Mouse (Mus musculus) embryonic facial prominence, embryonic 13.5 days (tissue): ENCODE results near the gene Rpl3. TPM values are rescaled to one million over a fixed set of nuclear protein-coding genes. Genes with fewer than 3 reads are reported as not detected.

Experiments used
- ATAC-seq: fragments of 200-750 bp; cut with Nextera tagmentation; 2 replicates; pipeline ENCODE4 v1.8.0; 2017; ENCODE audit warnings: low read depth; ENCODE audit not compliant: insufficient number of reproducible peaks, insufficient read depth, low FRiP score, low TSS enrichment
- H3K27ac ChIP-seq: fragments of 300-500 bp; sonication (generic); 2 replicates; pipeline ENCODE4 v1.5.1; 2015; ENCODE audit warnings: moderate library complexity, mild to moderate bottlenecking, inconsistent platforms
- H3K27me3 ChIP-seq: fragments of 300-500 bp; sonication (generic); 2 replicates; pipeline ENCODE4 v1.6.1; 2015; ENCODE audit warnings: mild to moderate bottlenecking, inconsistent platforms
- H3K36me3 ChIP-seq: fragments of 300-500 bp; sonication (generic); 2 replicates; pipeline ENCODE4 v1.6.1; 2015; ENCODE audit warnings: mild to moderate bottlenecking, inconsistent platforms
- H3K4me1 ChIP-seq: fragments of 300-500 bp; sonication (generic); 2 replicates; pipeline ENCODE4 v1.6.1; 2015; ENCODE audit warnings: inconsistent platforms
- H3K4me2 ChIP-seq: fragments of 300-500 bp; sonication (generic); 2 replicates; pipeline ENCODE4 v1.6.1; 2015; ENCODE audit warnings: moderate library complexity, mild to moderate bottlenecking, inconsistent platforms
- H3K4me3 ChIP-seq: fragments of 300-500 bp; sonication (generic); 2 replicates; pipeline ENCODE4 v1.5.1; 2015; ENCODE audit warnings: mild to moderate bottlenecking, inconsistent platforms
- H3K9ac ChIP-seq: fragments of 300-500 bp; sonication (generic); 2 replicates; pipeline ENCODE4 v1.6.1; 2015; ENCODE audit warnings: mild to moderate bottlenecking, inconsistent platforms
- H3K9me3 ChIP-seq: fragments of 300-500 bp; sonication (generic); 2 replicates; pipeline ENCODE4 v1.6.1; 2016; ENCODE audit warnings: inconsistent platforms
- WGBS: fragments of 180-500 bp; shearing (Covaris S2); methylation state at CpG from one replicate; pipeline ENCODE4 v1.1.7; 2015; ENCODE audit warnings: mixed read lengths; 5-methylcytosine and 5-hydroxymethylcytosine counted together
- polyA plus RNA-seq: library from polyadenylated mRNA; unstranded; fragments of >200 nt; fragmentation: Nextera tagmentation; extraction: Ambion mirVana; gene quantifications from 2 replicates; pipeline ENCODE4 v1.2.1, GENCODE M21; 2015

Gene Rpl3
- polyA plus RNA-seq, 1 experiment from 2014 or later, result 1,210 TPM

DNA sequence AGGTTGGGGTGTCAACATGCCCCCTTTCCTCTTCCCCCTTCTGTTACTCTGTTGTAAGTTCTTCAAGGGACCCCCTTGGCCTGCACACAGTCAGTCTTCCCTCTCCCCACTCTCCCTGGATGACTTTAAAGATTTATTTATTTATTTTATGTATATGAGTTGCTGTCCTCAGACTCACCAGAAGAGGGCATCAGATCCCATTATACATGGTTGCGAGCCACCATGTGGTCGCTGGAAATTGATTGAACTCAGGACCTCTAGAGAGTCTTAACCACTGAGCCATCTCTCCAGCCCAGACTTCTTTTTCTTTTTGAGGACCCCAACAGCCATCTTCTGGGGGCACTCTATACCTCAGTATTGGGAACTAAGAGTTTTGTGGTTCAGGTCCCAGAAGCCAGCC lies 20.8 kb upstream of the Rpl3 start:
- no peaks in the 10 kb centered on the region for H3K4me1 ChIP-seq
- WGBS, result 40% methylated on average over 2 of the region's 2 CpGs
- no peaks in the 10 kb centered on the region for H3K36me3 ChIP-seq
- H3K27me3 ChIP-seq, result no peaks in the 10 kb centered on the region
- H3K9ac ChIP-seq, result no peak overlapping the region
- H3K4me2 ChIP-seq, result no peak overlapping the region
- no peaks in the 10 kb centered on the region for H3K9me3 ChIP-seq
- H3K27ac ChIP-seq, result no peak overlapping the region
- H3K4me3 ChIP-seq, result no peak overlapping the region
- ATAC-seq, result no peak

DNA sequence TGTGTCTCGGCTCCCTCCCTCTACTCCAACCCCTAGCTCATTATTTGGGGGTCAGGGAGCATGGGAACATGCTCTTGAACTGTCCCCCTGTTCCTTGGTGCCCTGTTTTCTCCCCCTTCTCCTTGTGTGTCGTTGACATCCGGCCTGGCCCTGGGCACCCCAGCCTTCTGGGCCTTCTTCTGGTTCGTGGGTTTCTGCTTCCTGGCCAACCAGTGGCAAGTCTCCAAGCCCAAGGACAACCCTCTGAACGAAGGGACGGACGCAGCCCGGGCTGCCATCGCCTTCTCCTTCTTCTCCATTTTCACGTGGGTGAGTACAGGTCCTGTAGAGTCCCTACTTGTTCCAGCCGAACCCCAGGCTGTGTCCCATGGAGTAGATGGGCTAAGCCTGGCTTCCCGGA lies 19.8 kb upstream of the Rpl3 start:
- Histone ChIP-seq H3K9me3 (no peaks in the 10 kb centered on the region), H3K27ac (no peak overlapping the region), H3K27me3 (no peaks in the 10 kb centered on the region), H3K4me3 (no peak overlapping the region), H3K4me2 (no peak overlapping the region), H3K36me3 (no peaks in the 10 kb centered on the region), H3K9ac (no peak overlapping the region; the same call in 1 of the 2 replicates), H3K4me1 (no peaks in the 10 kb centered on the region)
- 82% methylated on average over 12 of the region's 12 CpGs for WGBS
- no peak for ATAC-seq

GRCm38 (mm10) chr15:80107575-80107974 lies 15.9 kb upstream of the Rpl3 start:
- Histone ChIP-seq H3K27me3 (no peaks in the 10 kb centered on the region), H3K4me3 (no peak overlapping the region), H3K9ac (no peak overlapping the region), H3K27ac (no peak overlapping the region), H3K4me1 (no peaks in the 10 kb centered on the region), H3K4me2 (no peak overlapping the region), H3K9me3 (no peaks in the 10 kb centered on the region), H3K36me3 (no peaks in the 10 kb centered on the region)
- no peak for ATAC-seq
- WGBS, result 89% methylated on average over 3 of the region's 3 CpGs

GRCm38 (mm10) chr15:80107143-80107542 lies 15.5 kb upstream of the Rpl3 start:
- no peak for ATAC-seq
- Histone ChIP-seq H3K4me3 (no peak overlapping the region), H3K4me1 (no peaks in the 10 kb centered on the region), H3K27me3 (no peaks in the 10 kb centered on the region), H3K9ac (no peak overlapping the region), H3K4me2 (no peak overlapping the region), H3K36me3 (no peaks in the 10 kb centered on the region), H3K27ac (no peak overlapping the region), H3K9me3 (no peaks in the 10 kb centered on the region)
- WGBS, result 94% methylated on average over 8 of the region's 8 CpGs

- no peaks in the 10 kb centered on the region for H3K27me3 ChIP-seq
- H3K4me2 ChIP-seq, result no peak overlapping the region
- H3K27ac ChIP-seq, result no peak overlapping the region
- WGBS, result 66% methylated on average over 12 of the region's 12 CpGs
- no peaks in the 10 kb centered on the region for H3K9me3 ChIP-seq
- H3K9ac ChIP-seq, result no peak overlapping the region
- no peak overlapping the region for H3K4me3 ChIP-seq
- H3K4me1 ChIP-seq, result peaks cover 8% of the 10 kb centered on the region
- no peaks in the 10 kb centered on the region for H3K36me3 ChIP-seq
- ATAC-seq, result no peak; the same call in 1 of the 2 replicates
These were observed 14.1 kb upstream of the Rpl3 start for GRCm38 (mm10) chr15:80105490-80106410.

GRCm38 (mm10) chr15:80102495-80102894 lies 10.8 kb upstream of the Rpl3 start:
- WGBS, result 87% methylated on average over 6 of the region's 6 CpGs
- peaks cover 24% of the 10 kb centered on the region for H3K4me1 ChIP-seq
- no peak overlapping the region for H3K4me2 ChIP-seq
- H3K4me3 ChIP-seq, result no peak overlapping the region
- no peak for ATAC-seq
- H3K9me3 ChIP-seq, result no peaks in the 10 kb centered on the region
- H3K27ac ChIP-seq, result no peak overlapping the region
- H3K27me3 ChIP-seq, result peaks cover 13% of the 10 kb centered on the region
- H3K9ac ChIP-seq, result no peak overlapping the region
- no peaks in the 10 kb centered on the region for H3K36me3 ChIP-seq

DNA sequence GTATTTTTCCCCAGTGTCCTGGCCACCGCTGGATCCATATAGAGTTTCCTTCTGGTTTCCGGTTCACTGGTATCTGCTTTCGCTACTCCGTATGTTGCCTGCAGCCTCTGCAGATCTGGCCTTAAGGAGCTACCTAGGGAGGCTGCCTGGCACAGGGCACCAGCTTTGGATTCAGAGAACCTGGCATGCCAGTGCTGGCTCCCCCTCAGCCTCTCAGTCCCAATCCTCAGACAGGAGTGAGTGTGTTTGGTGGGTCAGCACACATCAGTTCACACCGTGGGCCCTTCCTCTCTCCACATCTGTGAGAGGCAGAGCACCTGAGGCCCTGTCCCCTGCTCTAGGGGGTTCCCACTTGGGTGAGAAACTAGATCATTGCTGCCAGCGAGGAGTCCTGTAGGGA lies 9.8 kb upstream of the Rpl3 start:
- WGBS, result 63% methylated on average over 6 of the region's 6 CpGs
- peaks cover 15% of the 10 kb centered on the region for H3K27me3 ChIP-seq
- H3K27ac ChIP-seq, result no peak overlapping the region
- no peaks in the 10 kb centered on the region for H3K36me3 ChIP-seq
- no peak overlapping the region for H3K4me2 ChIP-seq
- H3K9ac ChIP-seq, result peak overlapping the region; percentile 51; the same call in 1 of the 2 replicates
- H3K9me3 ChIP-seq, result no peaks in the 10 kb centered on the region
- no peak overlapping the region for H3K4me3 ChIP-seq
- H3K4me1 ChIP-seq, result peaks cover 33% of the 10 kb centered on the region
- no peak for ATAC-seq

- WGBS, result 79% methylated on average over 10 of the region's 10 CpGs
- no peak for ATAC-seq
- H3K4me1 ChIP-seq, result peaks cover 33% of the 10 kb centered on the region
These were observed 9.2 kb upstream of the Rpl3 start for GRCm38 (mm10) chr15:80100871-80101270.

DNA sequence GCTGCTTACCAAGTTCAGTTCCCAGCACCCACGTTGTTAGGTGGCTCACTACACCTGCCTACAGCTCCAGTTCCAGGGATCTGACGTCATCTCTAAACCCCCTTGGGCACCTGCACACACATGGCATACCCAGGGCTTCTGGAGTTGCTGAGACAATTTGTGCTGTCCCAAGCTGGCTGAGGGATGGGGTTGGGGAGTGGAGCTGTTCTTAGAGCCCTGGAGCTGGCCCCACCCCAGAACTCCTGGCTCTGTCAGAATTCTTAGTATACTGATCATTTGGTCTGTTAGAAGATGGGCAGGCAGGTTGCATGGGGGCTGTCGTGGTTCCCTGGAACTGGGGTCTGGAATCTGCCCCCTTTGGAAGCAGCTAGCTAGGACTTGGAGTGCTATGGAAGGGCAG lies 8.5 kb upstream of the Rpl3 start:
- Histone ChIP-seq H3K4me3 (no peak overlapping the region), H3K4me2 (no peak overlapping the region), H3K27me3 (peaks cover 25% of the 10 kb centered on the region), H3K4me1 (peaks cover 33% of the 10 kb centered on the region), H3K9ac (no peak overlapping the region), H3K27ac (no peak overlapping the region), H3K36me3 (no peaks in the 10 kb centered on the region), H3K9me3 (no peaks in the 10 kb centered on the region)
- no peak for ATAC-seq
- 68% methylated on average over 3 of the region's 3 CpGs for WGBS

More at GRCm38 (mm10) chr15:80100871-80101270, 9.2 kb upstream of the Rpl3 start:
- Histone ChIP-seq H3K9ac (no peak overlapping the region), H3K4me2 (no peak overlapping the region), H3K9me3 (no peaks in the 10 kb centered on the region), H3K36me3 (no peaks in the 10 kb centered on the region), H3K27me3 (peaks cover 20% of the 10 kb centered on the region), H3K27ac (no peak overlapping the region), H3K4me3 (no peak overlapping the region)

GRCm38 (mm10) chr15:80099477-80099876 lies 7.8 kb upstream of the Rpl3 start:
- H3K9me3 ChIP-seq, result no peaks in the 10 kb centered on the region
- no peak overlapping the region for H3K27ac ChIP-seq
- peaks cover 33% of the 10 kb centered on the region for H3K4me1 ChIP-seq
- 80% methylated on average over 3 of the region's 3 CpGs for WGBS
- no peaks in the 10 kb centered on the region for H3K36me3 ChIP-seq
- H3K4me3 ChIP-seq, result no peak overlapping the region
- H3K4me2 ChIP-seq, result no peak overlapping the region
- no peak for ATAC-seq
- peaks cover 25% of the 10 kb centered on the region for H3K27me3 ChIP-seq
- H3K9ac ChIP-seq, result no peak overlapping the region

DNA sequence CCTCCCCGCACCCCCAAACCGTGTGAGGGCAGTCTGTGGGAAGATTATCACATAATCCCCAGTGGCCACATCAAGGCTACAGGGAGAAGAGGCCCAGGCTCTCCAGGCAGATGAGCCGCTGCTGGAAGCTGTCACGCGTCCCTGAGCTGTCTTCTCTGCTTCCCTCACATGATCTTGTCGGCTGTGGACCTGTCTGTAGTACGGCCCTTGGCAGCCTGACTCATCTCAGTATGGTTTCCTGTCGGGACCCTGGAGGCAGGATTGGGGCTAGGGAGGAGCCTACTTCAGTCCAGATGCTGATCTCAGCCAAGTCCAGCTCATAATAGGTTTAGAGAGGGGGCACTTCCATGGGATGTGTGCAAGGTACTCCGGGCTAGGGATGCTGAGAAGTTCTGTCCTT lies 7.1 kb upstream of the Rpl3 start:
- Histone ChIP-seq H3K36me3 (no peaks in the 10 kb centered on the region), H3K27ac (no peak overlapping the region), H3K9ac (0 out of 2 replicates have a peak overlapping the region, but pooled peaks have one; percentile 21), H3K4me2 (no peak overlapping the region), H3K4me1 (peaks cover 33% of the 10 kb centered on the region), H3K9me3 (no peaks in the 10 kb centered on the region), H3K27me3 (peaks cover 31% of the 10 kb centered on the region), H3K4me3 (no peak overlapping the region)
- 34% methylated on average over 9 of the region's 9 CpGs for WGBS
- ATAC-seq, result no peak

GRCm38 (mm10) chr15:80097999-80098461 lies 6.4 kb upstream of the Rpl3 start:
- Histone ChIP-seq H3K4me3 (no peak overlapping the region), H3K9ac (no peak overlapping the region), H3K4me1 (peaks cover 33% of the 10 kb centered on the region), H3K27ac (no peak overlapping the region), H3K27me3 (peaks cover 38% of the 10 kb centered on the region), H3K9me3 (no peaks in the 10 kb centered on the region), H3K4me2 (0 out of 2 replicates have a peak overlapping the region, but pooled peaks have one; percentile 40), H3K36me3 (no peaks in the 10 kb centered on the region)
- 31% methylated on average over 8 of the region's 8 CpGs for WGBS
- no peak for ATAC-seq
